Mouse (Mus musculus) cerebellum, adult 2 months (tissue): ENCODE data around the gene Gdpd3. TPM values are rescaled to one million over a fixed set of nuclear protein-coding genes. Genes with fewer than 3 reads are reported as not detected.

Source experiments
- DNase-seq, 2 experiments: peaks; one replicate each; pipeline ENCODE4 v3.0.0; 2021
- H3K27ac ChIP-seq: fragments of 200-500 bp; 2 replicates; pipeline ENCODE4 v1.5.1; 2012; ENCODE audit warnings: low read length, control low read depth, inconsistent platforms; ENCODE audit not compliant: insufficient read depth
- H3K27me3 ChIP-seq: fragments of 200-500 bp; 2 replicates; pipeline ENCODE4 v1.6.1; 2012; ENCODE audit warnings: inconsistent platforms, mild to moderate bottlenecking, low read length, moderate library complexity; ENCODE audit not compliant: control insufficient read depth, insufficient read depth
- H3K4me1 ChIP-seq: fragments of 200-500 bp; 2 replicates; pipeline ENCODE4 v1.6.1; 2011; ENCODE audit warnings: low read length; ENCODE audit not compliant: control insufficient read depth, insufficient read depth
- H3K4me3 ChIP-seq: fragments of 200-500 bp; replicated peaks from 2 replicates; pipeline ENCODE3; 2011; ENCODE audit warnings: mild to moderate bottlenecking, low read depth, low read length, control low read depth; ENCODE audit not compliant: insufficient read depth
- CTCF ChIP-seq: fragments of 200-500 bp; IDR thresholded peaks from 2 replicates; pipeline ENCODE4 v1.5.1; 2011; ENCODE audit warnings: low read depth, mild to moderate bottlenecking, control low read depth, low read length, moderate library complexity, borderline replicate concordance; ENCODE audit not compliant: insufficient read depth
- POLR2A ChIP-seq: fragments of 200-500 bp; IDR thresholded peaks from 2 replicates; pipeline ENCODE4 v1.6.1; 2011; ENCODE audit warnings: low read length, control low read depth, borderline replicate concordance; ENCODE audit not compliant: insufficient read depth
- WGBS: fragments of 180-500 bp; shearing (Covaris S2); methylation state at CpG from one replicate; pipeline ENCODE4 v1.1.7; 2018; 5-methylcytosine and 5-hydroxymethylcytosine counted together
- polyA plus RNA-seq: library from polyadenylated mRNA; depleted of rRNA; stranded (reverse); fragments of >200 nt; gene quantifications from 2 replicates; pipeline ENCODE4 v1.2.3, GENCODE M21; 2012

Gdpd3 gene
- polyA plus RNA-seq, 1 experiment = 8.0 TPM

- WGBS = under 1% methylated on average over 36 of the region's 36 CpGs
- Histone ChIP-seq H3K4me1 (peaks cover 19% of the 10 kb centered on the region), H3K27ac (peak overlapping the region; percentile 100), H3K4me3 (peak overlapping the region; percentile 100), H3K27me3 (no peaks in the 10 kb centered on the region)
- TF ChIP-seq CTCF (no peak), POLR2A (peak; percentile 98)
- DNase-seq = peak; percentile 98 to 99
Measured at GRCm38 (mm10) chr7:126799050-126799467, 32.9 kb downstream of the Gdpd3 start.

- peak overlapping the region; percentile 92 for H3K4me3 ChIP-seq
Measured at GRCm38 (mm10) chr7:126799468-126800268, 33.5 kb downstream of the Gdpd3 start.

GRCm38 (mm10) chr7:126800269-126801056 lies 34.3 kb downstream of the Gdpd3 start:
- TF ChIP-seq CTCF (no peak), POLR2A (no peak)
- Histone ChIP-seq H3K4me1 (peaks cover 17% of the 10 kb centered on the region), H3K27ac (peak overlapping the region; percentile 100), H3K4me3 (peak overlapping the region; percentile 92), H3K27me3 (no peaks in the 10 kb centered on the region)
- peak in 1 of 2 experiments; percentile 55 for DNase-seq
- 20% methylated on average over 5 of the region's 5 CpGs for WGBS

More at GRCm38 (mm10) chr7:126799468-126800268, 33.5 kb downstream of the Gdpd3 start:
- under 1% methylated on average over 38 of the region's 38 CpGs for whole genome bisulfite sequencing
- peaks cover 19% of the 10 kb centered on the region for H3K4me1 ChIP-seq
- TF ChIP-seq POLR2A (peak; percentile 82), CTCF (peak; percentile 39; the same call in 1 of the 2 replicates)
- peak; percentile 83 to 90 for DNase-seq
- no peaks in the 10 kb centered on the region for H3K27me3 ChIP-seq
- peak overlapping the region; percentile 100 for H3K27ac ChIP-seq

GRCm38 (mm10) chr7:126801057-126801422 lies 34.9 kb downstream of the Gdpd3 start:
- 87% methylated on average over 16 of the region's 16 CpGs for WGBS
- TF ChIP-seq POLR2A (no peak), CTCF (no peak)
- Histone ChIP-seq H3K4me3 (no peak overlapping the region), H3K27ac (peak overlapping the region; percentile 100), H3K4me1 (peaks cover 12% of the 10 kb centered on the region), H3K27me3 (no peaks in the 10 kb centered on the region)
- DNase-seq = no peak

GRCm38 (mm10) chr7:126802134-126802889 lies 36.2 kb downstream of the Gdpd3 start:
- no peak overlapping the region for H3K27ac ChIP-seq
- TF ChIP-seq CTCF (no peak), POLR2A (no peak)
- DNase-seq = peak in 1 of 2 experiments; percentile 12
- H3K4me1 ChIP-seq = peaks cover 7% of the 10 kb centered on the region; the same call in 1 of the 2 replicates
- no peaks in the 10 kb centered on the region for H3K27me3 ChIP-seq
- WGBS = 68% methylated on average over 11 of the region's 11 CpGs
- H3K4me3 ChIP-seq = no peak overlapping the region

- H3K4me1 ChIP-seq = peaks cover 7% of the 10 kb centered on the region; the same call in 1 of the 2 replicates
- DNase-seq = no peak
- TF ChIP-seq CTCF (no peak), POLR2A (no peak)
- H3K27ac ChIP-seq = no peak overlapping the region
- H3K4me3 ChIP-seq = no peak overlapping the region
- H3K27me3 ChIP-seq = no peaks in the 10 kb centered on the region
- WGBS = 97% methylated on average over 6 of the region's 6 CpGs
Measured at GRCm38 (mm10) chr7:126803181-126803580, 37.0 kb downstream of the Gdpd3 start.

- H3K27ac ChIP-seq = no peak overlapping the region
- no peak overlapping the region for H3K4me3 ChIP-seq
- TF ChIP-seq POLR2A (no peak), CTCF (no peak)
- no peak for DNase-seq
- H3K27me3 ChIP-seq = no peaks in the 10 kb centered on the region
- peaks cover 7% of the 10 kb centered on the region; the same call in 1 of the 2 replicates for H3K4me1 ChIP-seq
Measured at GRCm38 (mm10) chr7:126803751-126804150, 37.6 kb downstream of the Gdpd3 start.
